17 mouse cellular contexts compared by ENCODE assay signal in genomic region chr11:60370431-60370830, GRCm38 (mm10). TPM values are rescaled to one million over a fixed set of nuclear protein-coding genes. Genes with fewer than 3 reads are reported as not detected.
DNase-seq lines count a peak whose midpoint lies in the region; TF ChIP-seq lines count a peak whose summit lies in the region.
"Had no signal": no experiment of that assay in that cellular context is flagged by ENCODE, and none has a peak within 500 bp of the region (broad histone marks: within the 10 kb centered on the region; RNA-seq: fewer than 3 reads in every experiment).

No protein-coding gene starts in this region.

- H3K4me3 ChIP-seq in cerebellum, adult 2 months (replicated peaks; ENCODE audit: insufficient read depth, low read depth, low read length) = no peak overlapping the region
- H3K4me3 ChIP-seq: embryonic facial prominence, embryonic 13.5 days; embryonic facial prominence, embryonic 15.5 days; erythroblast, embryonic 14.5 days; forebrain, embryonic 10.5 days; forebrain, embryonic 12.5 days had no signal

- TF ChIP-seq CTCF in cerebellum, adult 2 months (IDR thresholded peaks at IDR 0.05; ENCODE audit: borderline replicate concordance, insufficient read depth, low read depth, low read length) = no peak

- no peaks in the 10 kb centered on the region for H3K27me3 ChIP-seq in cerebellum, adult 2 months (ENCODE audit: control insufficient read depth, insufficient read depth, low read length)
- H3K27me3 ChIP-seq: embryonic facial prominence, embryonic 13.5 days; embryonic facial prominence, embryonic 15.5 days had no signal

- no peak for TF ChIP-seq POLR2A in cerebellum, adult 2 months (IDR thresholded peaks at IDR 0.05; ENCODE audit: borderline replicate concordance, insufficient read depth, low read length)

- peak; percentile 29 to 41 for DNase-seq in cerebellum, adult 2 months
- DNase-seq in cerebellum, adult 11-12 months = no peak
- DNase-seq in cerebellum, adult 9-10 months = peak; percentile 35
- no peak for DNase-seq in cerebellum, postnatal 4 days (ENCODE audit: low spot score in 2 of 2)
- DNase-seq in brain, adult 2 months (ENCODE audit: low read depth, low spot score) = peak; percentile 60
- peak; percentile 39 for DNase-seq in cerebellum, postnatal 25 days
- no peak for DNase-seq in frontal cortex, adult 2 months (ENCODE audit: extremely low spot score in 1 of 2, low spot score in 1 of 2)
- DNase-seq: adrenal gland, adult 2 months; adrenal gland, postnatal 10 days; adrenal gland, postnatal 25 days; embryo, embryonic 11 days had no signal

- WGBS in cerebellum, adult 2 months = 42% methylated on average over 13 of the region's 13 CpGs

- H3K27ac ChIP-seq in cerebellum, adult 2 months (ENCODE audit: insufficient read depth, low read length) = no peak overlapping the region
- H3K27ac ChIP-seq: embryonic facial prominence, embryonic 13.5 days; embryonic facial prominence, embryonic 15.5 days; forebrain, embryonic 10.5 days; forebrain, embryonic 12.5 days had no signal

- peaks cover 14% of the 10 kb centered on the region for H3K4me1 ChIP-seq in cerebellum, adult 2 months (ENCODE audit: control insufficient read depth, insufficient read depth, low read length)

RNA-seq across cellular contexts. Expression of gene Drc3, which starts 17.3 kb away (rescaled TPM):
- 7.1 and 8.0 TPM in 2 replicates for polyA plus RNA-seq in cerebellum, adult 2 months (2012; rRNA removed)
- polyA plus RNA-seq in frontal cortex, adult 2 months (2012; rRNA removed) = 11.7 and 12.5 TPM in 2 replicates
- polyA plus RNA-seq: C2C12; erythroblast, embryonic 14.5 days had no signal

RNA-seq across cellular contexts. Expression of gene Tom1l2, which starts 17.7 kb away (rescaled TPM):
- polyA plus RNA-seq in cerebellum, adult 2 months (2012; rRNA removed) = 176 and 180 TPM in 2 replicates
- polyA plus RNA-seq in frontal cortex, adult 2 months (2012; rRNA removed) = 187 and 204 TPM in 2 replicates

RNA-seq across cellular contexts. Expression of gene Gid4, which starts 46.5 kb away (rescaled TPM):
- polyA plus RNA-seq in cerebellum, adult 2 months (2012; rRNA removed) = 39.1 and 41.6 TPM in 2 replicates
- polyA plus RNA-seq in frontal cortex, adult 2 months (2012; rRNA removed) = 44.8 and 49.9 TPM in 2 replicates

RNA-seq across cellular contexts. Expression of gene Atpaf2, which starts 47.8 kb away (rescaled TPM):
- 31.3 and 33.4 TPM in 2 replicates for polyA plus RNA-seq in cerebellum, adult 2 months (2012; rRNA removed)
- 29.7 and 32.3 TPM in 2 replicates for polyA plus RNA-seq in frontal cortex, adult 2 months (2012; rRNA removed)

Comparison
In these comparisons a context has a peak if more than half of its experiments do, and no peak if none do; other contexts are left out.
1. DNase-seq: peak in cerebellum, adult 2 months (2 of 2), cerebellum, adult 9-10 months (single experiment), brain, adult 2 months (single experiment) and cerebellum, postnatal 25 days (2 of 2); none in cerebellum, adult 11-12 months (single experiment), cerebellum, postnatal 4 days (0 of 2) and frontal cortex, adult 2 months (0 of 2).